Mouse (Mus musculus) stomach, embryonic 15.5 days (tissue): Measurements from ENCODE around the gene Mex3a. TPM values are rescaled to one million over a fixed set of nuclear protein-coding genes. Genes with fewer than 3 reads are reported as not detected.
"Not testable (repeated sequence)": the region's sequence is repeated elsewhere in the genome, so short reads cannot be mapped to it uniquely, and the experiment has no call there.

Experiments used
- ATAC-seq: fragments of 200-750 bp; cut with Nextera tagmentation; 2 replicates; pipeline ENCODE4 v1.8.0; 2017; ENCODE audit warnings: low read depth, moderate number of reproducible peaks, moderate TSS enrichment; ENCODE audit not compliant: insufficient read depth, low FRiP score
- H3K27ac ChIP-seq: fragments of 300-500 bp; sonication (generic); 2 replicates; pipeline ENCODE4 v1.5.1; 2015; ENCODE audit warnings: mild to moderate bottlenecking, inconsistent platforms
- H3K27me3 ChIP-seq: fragments of 300-500 bp; sonication (generic); replicated peaks from 2 replicates; pipeline ENCODE4 v1.6.1; 2015; ENCODE audit warnings: inconsistent platforms
- H3K36me3 ChIP-seq: fragments of 300-500 bp; sonication (generic); 2 replicates; pipeline ENCODE4 v1.6.1; 2015; ENCODE audit warnings: inconsistent platforms
- H3K4me1 ChIP-seq: fragments of 300-500 bp; sonication (generic); 2 replicates; pipeline ENCODE4 v1.6.1; 2015; ENCODE audit warnings: inconsistent platforms
- H3K4me2 ChIP-seq: fragments of 300-500 bp; sonication (generic); 2 replicates; pipeline ENCODE4 v1.6.1; 2015; ENCODE audit warnings: mild to moderate bottlenecking, inconsistent platforms
- H3K4me3 ChIP-seq: fragments of 300-500 bp; sonication (generic); replicated peaks from 2 replicates; pipeline ENCODE4 v1.5.1; 2015; ENCODE audit warnings: inconsistent platforms
- H3K9ac ChIP-seq: fragments of 300-500 bp; sonication (generic); 2 replicates; pipeline ENCODE4 v1.6.1; 2015; ENCODE audit warnings: inconsistent platforms
- H3K9me3 ChIP-seq: fragments of 300-500 bp; sonication (generic); 2 replicates; pipeline ENCODE4 v1.6.1; 2016; ENCODE audit warnings: inconsistent platforms
- WGBS: fragments of 180-500 bp; shearing (Covaris S2); methylation state at CpG from one replicate; pipeline ENCODE4 v1.1.7; 2015; 5-methylcytosine and 5-hydroxymethylcytosine counted together
- polyA plus RNA-seq: library from polyadenylated mRNA; unstranded; fragments of >200 nt; fragmentation: Nextera tagmentation; extraction: Ambion mirVana; gene quantifications from 2 replicates; pipeline ENCODE4 v1.2.1, GENCODE M21; 2015

Mex3a gene
- polyA plus RNA-seq, 1 experiment from 2014 or later, result 11.9 TPM

DNA sequence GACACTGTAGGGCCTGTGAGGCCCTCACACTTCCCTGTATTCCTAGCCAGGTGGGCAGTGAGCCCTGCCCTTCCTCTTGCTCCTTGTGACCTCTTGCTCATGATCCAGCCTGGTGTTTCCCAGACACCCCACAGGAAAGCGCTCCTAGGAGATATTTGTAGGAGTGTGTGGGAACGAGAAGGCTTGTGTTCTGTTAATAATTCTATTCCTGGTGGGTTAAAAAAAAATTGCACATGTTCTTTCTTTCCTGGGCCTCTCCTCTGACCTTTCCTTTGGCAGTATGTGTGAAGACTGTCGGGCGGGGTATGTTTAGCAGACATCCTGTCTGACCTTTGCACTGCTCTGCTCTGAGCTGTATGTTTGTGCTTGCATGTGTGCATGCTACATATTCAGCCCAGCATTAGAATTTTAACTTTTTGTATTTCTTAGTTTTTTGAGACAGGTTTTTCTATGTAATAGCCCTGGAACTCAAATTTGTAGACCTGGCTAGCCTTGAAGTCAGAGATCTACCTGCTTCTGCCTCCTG is 34.4 kb downstream of the Mex3a start:
- 74% methylated on average over 4 of the region's 4 CpGs for WGBS
- Histone ChIP-seq H3K4me3 (no peak overlapping the region), H3K4me1 (no peaks in the 10 kb centered on the region; the same call in 1 of the 2 replicates), H3K36me3 (peaks cover 62% of the 10 kb centered on the region), H3K9me3 (no peaks in the 10 kb centered on the region), H3K9ac (no peak overlapping the region), H3K27me3 (no peaks in the 10 kb centered on the region), H3K27ac (no peak overlapping the region), H3K4me2 (no peak overlapping the region)
- ATAC-seq, result no peak

DNA sequence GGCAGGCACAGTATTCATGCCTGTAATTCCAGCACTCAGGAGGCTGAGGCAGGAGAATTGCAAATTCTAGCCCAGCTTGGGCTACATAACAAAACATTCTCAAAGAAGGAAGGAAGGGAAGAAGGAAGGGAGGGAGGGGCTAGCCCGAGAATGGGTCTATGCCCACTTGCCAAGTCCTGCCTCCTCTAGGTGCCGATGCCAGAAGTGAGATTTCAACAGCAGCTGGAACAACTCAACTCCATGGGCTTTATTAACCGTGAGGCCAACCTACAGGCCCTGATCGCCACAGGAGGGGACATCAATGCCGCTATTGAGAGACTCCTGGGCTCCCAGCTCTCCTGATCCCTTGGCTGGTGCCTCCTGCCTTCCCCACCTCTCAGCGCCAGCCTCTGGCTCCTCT is 35.7 kb downstream of the Mex3a start:
- Histone ChIP-seq H3K9ac (no peak overlapping the region), H3K27ac (no peak overlapping the region), H3K4me3 (no peak overlapping the region), H3K27me3 (no peaks in the 10 kb centered on the region), H3K4me1 (no peaks in the 10 kb centered on the region; the same call in 1 of the 2 replicates), H3K4me2 (no peak overlapping the region), H3K36me3 (peaks cover 60% of the 10 kb centered on the region), H3K9me3 (no peaks in the 10 kb centered on the region)
- ATAC-seq, result no peak
- 84% methylated on average over 6 of the region's 6 CpGs for WGBS

DNA sequence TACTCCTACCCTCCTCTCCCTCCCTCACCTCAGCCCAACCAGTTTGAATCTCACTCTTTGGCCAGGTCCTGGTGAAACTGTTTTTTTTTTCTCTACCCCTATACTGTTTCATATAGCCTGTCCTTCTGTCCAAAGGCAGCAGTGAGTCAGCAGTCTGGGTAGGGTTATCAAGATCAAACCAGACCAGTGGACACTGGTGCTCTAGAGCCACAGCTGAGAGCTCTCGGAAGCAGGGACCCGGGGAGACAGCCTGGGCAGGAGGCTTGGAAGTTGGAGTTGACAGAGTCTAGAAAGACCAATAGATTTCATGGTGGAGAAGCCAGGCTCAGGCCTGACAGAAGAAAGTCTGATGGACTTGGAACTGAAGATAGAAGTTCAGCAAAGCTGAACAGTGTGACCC is 36.4 kb downstream of the Mex3a start:
- no peak for ATAC-seq
- no peaks in the 10 kb centered on the region for H3K9me3 ChIP-seq
- no peak overlapping the region for H3K27ac ChIP-seq
- peaks cover 54% of the 10 kb centered on the region for H3K36me3 ChIP-seq
- no peaks in the 10 kb centered on the region for H3K27me3 ChIP-seq
- H3K9ac ChIP-seq, result no peak overlapping the region
- no peak overlapping the region for H3K4me2 ChIP-seq
- no peaks in the 10 kb centered on the region; the same call in 1 of the 2 replicates for H3K4me1 ChIP-seq
- 94% methylated on average over 2 of the region's 2 CpGs for WGBS
- H3K4me3 ChIP-seq, result no peak overlapping the region

DNA sequence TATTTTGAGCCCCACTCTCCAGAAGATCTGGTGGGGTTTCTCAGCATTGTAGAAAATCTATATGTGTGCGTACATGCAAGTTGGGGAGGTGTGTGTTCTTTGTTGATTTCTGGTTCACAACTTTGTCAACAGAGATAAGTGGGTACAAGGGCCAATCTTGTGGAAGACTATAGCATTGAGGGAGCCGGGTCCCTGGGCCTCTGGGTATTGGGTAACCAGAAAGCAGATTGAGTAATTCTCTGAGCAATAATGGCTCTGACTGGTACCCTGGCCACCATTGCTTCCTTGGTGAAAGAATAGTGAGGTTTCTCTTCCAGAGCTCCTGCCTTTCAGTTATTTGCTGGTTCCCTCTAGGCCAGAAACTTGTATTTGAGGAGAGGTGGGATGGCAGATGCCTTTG is 36.9 kb downstream of the Mex3a start:
- Histone ChIP-seq H3K9ac (no peak overlapping the region), H3K27ac (no peak overlapping the region), H3K4me1 (no peaks in the 10 kb centered on the region; the same call in 1 of the 2 replicates), H3K9me3 (no peaks in the 10 kb centered on the region), H3K4me2 (no peak overlapping the region), H3K27me3 (no peaks in the 10 kb centered on the region), H3K36me3 (peaks cover 49% of the 10 kb centered on the region), H3K4me3 (no peak overlapping the region)
- no peak for ATAC-seq
- WGBS, result 97% methylated on average over 2 of the region's 2 CpGs

DNA sequence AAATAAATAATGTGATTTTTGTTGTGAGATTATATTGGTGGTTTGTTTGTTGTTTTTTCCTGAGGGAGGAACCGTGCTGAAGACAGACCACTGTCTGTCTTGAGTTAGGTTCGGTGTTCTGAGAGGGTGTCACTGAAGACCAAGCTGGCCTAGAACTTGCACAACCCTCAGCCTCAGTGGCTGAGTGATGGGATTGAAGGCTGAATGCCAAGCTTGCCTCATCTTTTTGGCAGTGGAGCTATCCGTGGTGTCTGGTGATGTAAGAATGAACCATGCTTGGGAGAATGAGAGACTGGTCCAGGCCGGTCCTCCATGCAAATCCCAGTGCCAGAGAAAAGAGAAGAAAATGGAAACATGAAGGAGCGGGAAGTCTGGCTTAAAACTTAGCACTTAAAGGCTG is 37.5 kb downstream of the Mex3a start:
- no peaks in the 10 kb centered on the region for H3K9me3 ChIP-seq
- no peak for ATAC-seq
- H3K4me1 ChIP-seq, result no peaks in the 10 kb centered on the region; the same call in 1 of the 2 replicates
- no peak overlapping the region for H3K4me3 ChIP-seq
- no peaks in the 10 kb centered on the region for H3K27me3 ChIP-seq
- H3K36me3 ChIP-seq, result peaks cover 43% of the 10 kb centered on the region
- H3K4me2 ChIP-seq, result no peak overlapping the region
- H3K9ac ChIP-seq, result no peak overlapping the region
- no peak overlapping the region for H3K27ac ChIP-seq
- 88% methylated on average over 5 of the region's 5 CpGs for WGBS

DNA sequence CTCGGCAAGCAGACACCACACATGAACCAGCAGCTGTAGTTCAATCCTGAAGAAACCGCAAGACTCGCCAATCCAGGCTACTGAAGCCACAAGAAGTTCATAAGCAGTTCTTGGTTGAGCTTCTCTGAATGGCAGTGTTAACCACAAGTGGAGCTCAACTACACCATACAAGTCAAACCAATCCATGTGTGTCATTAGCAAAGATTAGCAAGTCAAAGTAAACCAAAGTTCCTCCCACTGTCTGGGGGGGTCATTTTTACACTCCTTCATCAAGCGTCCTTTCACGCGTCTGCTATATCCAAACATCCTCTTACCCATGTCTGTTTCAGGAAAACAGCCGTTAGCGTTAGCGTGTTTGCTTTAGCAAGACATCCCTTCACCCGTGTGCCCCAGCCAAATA is 38.1 kb downstream of the Mex3a start:
- Histone ChIP-seq H3K4me2 (no peak overlapping the region), H3K27ac (no peak overlapping the region), H3K9ac (no peak overlapping the region), H3K4me1 (no peaks in the 10 kb centered on the region; the same call in 1 of the 2 replicates), H3K9me3 (no peaks in the 10 kb centered on the region), H3K4me3 (no peak overlapping the region), H3K27me3 (no peaks in the 10 kb centered on the region), H3K36me3 (peaks cover 37% of the 10 kb centered on the region)
- no peak for ATAC-seq
- 90% methylated on average over 10 of the region's 10 CpGs for WGBS

DNA sequence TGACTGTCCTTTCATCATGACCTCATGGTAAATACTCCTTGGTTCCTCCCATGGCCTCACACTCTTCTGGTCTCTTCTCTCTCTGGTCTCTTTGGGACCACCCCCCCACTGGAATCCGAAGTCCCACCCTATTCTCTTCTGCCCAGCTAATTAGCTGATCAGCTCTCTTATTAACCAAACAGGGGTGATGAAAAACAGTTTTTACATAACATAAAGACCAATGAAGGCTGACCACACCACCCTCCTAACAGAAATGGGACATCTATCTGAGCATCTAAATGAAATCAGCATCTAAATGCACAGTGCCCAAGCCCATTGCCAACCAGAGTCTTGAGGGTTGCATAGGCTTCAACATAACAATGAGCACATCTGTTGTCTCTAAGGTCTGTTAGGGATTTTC is 39.7 kb downstream of the Mex3a start:
- Histone ChIP-seq H3K36me3 (peaks cover 22% of the 10 kb centered on the region), H3K9me3 (no peaks in the 10 kb centered on the region), H3K4me3 (no peak overlapping the region), H3K4me2 (no peak overlapping the region), H3K27ac (no peak overlapping the region), H3K9ac (no peak overlapping the region), H3K27me3 (no peaks in the 10 kb centered on the region), H3K4me1 (no peaks in the 10 kb centered on the region; the same call in 1 of the 2 replicates)
- WGBS, result 88% methylated on average over 1 of the region's 1 CpGs
- no peak for ATAC-seq

DNA sequence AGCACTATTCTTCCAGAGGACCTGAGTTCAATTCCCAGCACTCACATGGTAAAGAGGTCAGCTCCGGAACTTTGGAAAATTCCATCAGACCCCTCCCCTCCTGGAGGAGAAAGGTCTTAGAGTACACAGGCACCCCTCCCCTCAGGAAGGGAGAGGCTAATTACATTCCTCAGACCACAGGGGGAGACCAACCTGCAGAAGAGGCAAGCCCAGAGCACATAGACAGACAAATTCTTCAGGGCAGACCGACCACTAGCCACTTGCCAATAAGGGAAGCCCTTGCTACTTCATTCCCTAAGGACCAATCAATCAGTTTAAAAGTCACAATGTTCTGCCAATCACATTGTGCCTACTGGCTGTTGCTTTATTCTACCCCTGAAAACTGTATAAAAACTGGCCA is 40.6 kb downstream of the Mex3a start:
- no peaks in the 10 kb centered on the region for H3K27me3 ChIP-seq

DNA sequence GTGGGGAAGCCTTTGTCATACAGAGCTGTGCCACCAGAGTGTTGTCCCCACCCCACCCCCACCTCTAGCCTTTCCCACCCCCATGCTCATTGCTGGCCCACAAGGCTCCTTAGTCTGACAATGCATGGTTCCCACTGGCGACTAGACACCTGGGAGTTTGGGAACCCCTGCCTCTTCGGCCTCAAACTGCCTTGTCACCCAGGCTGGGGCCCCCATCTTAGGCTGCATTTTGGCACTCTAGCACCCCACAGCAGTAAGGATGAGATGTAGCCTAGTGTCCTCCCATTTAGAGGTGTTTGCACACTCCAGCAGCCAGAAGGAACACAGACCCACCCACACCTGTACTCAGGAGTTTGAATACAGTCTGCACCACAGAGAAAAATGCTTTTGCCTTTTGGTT is 41.6 kb downstream of the Mex3a start:
- Histone ChIP-seq H3K27ac (no peak overlapping the region), H3K4me2 (no peak overlapping the region), H3K4me3 (no peak overlapping the region), H3K36me3 (peaks cover 7% of the 10 kb centered on the region), H3K27me3 (no peaks in the 10 kb centered on the region), H3K9me3 (no peaks in the 10 kb centered on the region), H3K9ac (no peak overlapping the region), H3K4me1 (no peaks in the 10 kb centered on the region)
- 77% methylated on average over 2 of the region's 2 CpGs for WGBS
- ATAC-seq, result no peak

More for the DNA sequence above, 40.6 kb downstream of the Mex3a start:
- Histone ChIP-seq H3K27ac (no peak overlapping the region), H3K9ac (no peak overlapping the region), H3K4me3 (no peak overlapping the region), H3K36me3 (peaks cover 16% of the 10 kb centered on the region), H3K9me3 (no peaks in the 10 kb centered on the region), H3K4me1 (no peaks in the 10 kb centered on the region; the same call in 1 of the 2 replicates), H3K4me2 (no peak overlapping the region)
- WGBS, result 82% methylated on average over 2 of the region's 2 CpGs
- ATAC-seq, result no peak

DNA sequence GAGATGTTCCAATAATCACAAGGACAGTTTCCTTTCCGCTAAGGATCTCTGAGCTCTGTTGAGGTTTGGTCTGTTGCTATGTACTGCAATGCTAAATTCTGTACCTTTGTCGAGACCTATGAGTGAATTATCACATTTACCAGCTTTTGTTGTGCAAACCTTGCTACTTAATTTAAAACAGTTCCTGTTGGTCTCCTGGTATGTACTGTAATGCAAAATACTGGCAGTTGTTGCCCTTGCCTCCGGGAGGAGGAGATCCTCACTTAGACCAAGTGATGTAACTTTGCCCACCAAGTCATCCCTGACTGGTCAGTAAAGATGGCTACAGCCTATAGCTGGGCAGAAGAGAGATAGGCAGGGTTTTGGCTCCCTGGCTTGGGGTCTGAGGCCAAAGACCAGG is 43.3 kb downstream of the Mex3a start, which contains the start of gene Ssr2:
Ssr2 (plus strand) TSS at position 337 of the 400 bp plus-strand sequence.
- H3K27ac ChIP-seq, result no peak within 1 kb of the TSS
- no peak within 1 kb of the TSS for H3K4me2 ChIP-seq
- H3K4me1 ChIP-seq, result peaks cover 5% of the 10 kb centered on the region; the same call in 1 of the 2 replicates
- no peak within 1 kb of the TSS for H3K4me3 ChIP-seq
- H3K9ac ChIP-seq, result no peak within 1 kb of the TSS
- no peaks in the 10 kb centered on the region for H3K9me3 ChIP-seq
- no peaks in the 10 kb centered on the region for H3K36me3 ChIP-seq
- no peaks in the 10 kb centered on the region for H3K27me3 ChIP-seq
- ATAC-seq, result no peak
- WGBS, result 86% methylated on average over 3 of the region's 3 CpGs

DNA sequence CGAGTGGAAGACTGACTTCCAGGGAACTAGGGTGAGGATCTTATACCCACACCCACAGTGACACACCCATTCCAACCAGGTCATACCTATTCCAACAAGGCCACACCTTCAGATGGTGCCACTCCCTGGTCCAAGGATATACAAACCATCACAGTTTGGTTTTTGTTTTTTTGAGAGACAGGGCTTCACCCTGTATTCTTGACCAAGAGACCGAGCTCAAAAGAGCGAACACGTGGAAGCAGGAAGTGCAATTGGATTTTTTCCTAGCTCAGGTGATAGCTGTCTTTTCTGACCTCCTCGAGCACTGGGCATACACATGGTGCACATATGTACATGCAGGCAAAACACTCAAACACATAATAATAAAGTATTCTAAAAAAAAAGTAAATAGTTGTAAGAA is 45.7 kb downstream of the Mex3a start:
- WGBS, result 81% methylated on average over 5 of the region's 5 CpGs

DNA sequence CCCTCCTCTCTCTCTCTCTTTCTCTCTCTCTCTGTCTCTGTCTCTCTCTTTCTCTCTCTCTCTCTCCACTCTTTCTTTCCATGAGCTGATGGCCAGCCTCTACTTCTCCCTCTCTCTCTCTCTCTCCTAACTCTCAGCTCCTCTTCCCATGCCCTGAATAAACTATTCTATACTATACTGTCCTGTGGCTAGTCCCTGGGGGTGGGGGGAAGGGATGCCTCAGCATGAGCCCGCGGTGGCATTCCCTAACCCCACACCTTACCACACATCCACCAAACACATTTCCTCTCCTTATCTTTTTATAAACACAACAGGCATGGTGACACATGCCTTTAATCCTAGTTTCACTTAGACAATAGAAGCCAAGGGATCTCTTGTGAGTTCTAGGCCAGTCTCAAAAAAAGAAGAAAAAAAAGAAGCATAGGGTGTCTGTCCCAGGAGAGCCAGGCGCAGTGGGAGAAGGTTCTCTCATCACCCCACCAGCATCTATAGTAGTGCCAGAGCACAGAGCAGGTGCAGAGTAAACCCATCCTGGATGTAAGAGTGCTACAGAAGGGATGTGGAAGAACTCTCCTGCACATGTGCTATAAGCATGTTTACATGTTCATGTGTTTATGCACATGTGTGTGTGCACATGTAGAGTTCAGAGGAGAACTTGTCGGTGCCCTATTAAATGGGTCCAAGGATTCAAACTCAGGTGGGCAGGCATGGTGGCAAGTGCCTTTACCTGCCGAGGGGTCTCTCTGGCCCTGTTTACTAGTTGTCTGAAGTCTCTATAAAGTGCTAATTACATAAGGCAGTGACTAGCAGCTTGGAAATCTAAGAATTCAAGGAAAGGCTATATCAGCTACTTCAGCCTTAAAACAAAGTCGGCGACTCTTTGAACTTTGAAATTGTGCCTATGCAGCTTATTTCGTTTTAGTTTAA is 46.6 kb downstream of the Mex3a start:
- WGBS, result 44% methylated on average over 8 of the region's 8 CpGs
- no peak overlapping the region for H3K27ac ChIP-seq
- ATAC-seq, result no peak
- H3K27me3 ChIP-seq, result no peaks in the 10 kb centered on the region
- peaks cover 9% of the 10 kb centered on the region; the same call in 1 of the 2 replicates for H3K4me1 ChIP-seq
- peak overlapping the region; percentile 83 for H3K4me3 ChIP-seq
- peak overlapping the region; percentile 56 for H3K4me2 ChIP-seq
- no peaks in the 10 kb centered on the region for H3K9me3 ChIP-seq
- no peak overlapping the region for H3K9ac ChIP-seq
- H3K36me3 ChIP-seq, result peaks cover 9% of the 10 kb centered on the region; the same call in 1 of the 2 replicates

More for the DNA sequence above, 45.7 kb downstream of the Mex3a start:
- not testable (repeated sequence) for H3K4me2 ChIP-seq, H3K36me3 ChIP-seq, H3K4me1 ChIP-seq, H3K9me3 ChIP-seq, H3K27ac ChIP-seq, H3K9ac ChIP-seq, H3K27me3 ChIP-seq, H3K4me3 ChIP-seq, ATAC-seq
